Mouse (Mus musculus): ENCODE results near the gene Kif17. TPM values are rescaled to one million over a fixed set of nuclear protein-coding genes. Genes with fewer than 3 reads are reported as not detected.

The Kif17 gene
- polyA plus RNA-seq, 1 experiment from 2014 or later, result 0.78 TPM

GRCm38 (mm10) chr4:138307025-138307424 is 56.8 kb downstream of the Kif17 start:
- Histone ChIP-seq H3K27me3 (replicated peaks; ENCODE audit: control insufficient read depth, insufficient read depth, low read length) (no peaks in the 10 kb centered on the region), H3K4me1 (replicated peaks; ENCODE audit: control insufficient read depth, insufficient read depth, low read length) (peaks cover 4% of the 10 kb centered on the region; the same call in 1 of the 2 replicates), H3K4me3 (ENCODE audit: low read depth, low read length) (no peak overlapping the region), H3K4me2 (replicated peaks; ENCODE audit: low read depth) (no peak overlapping the region), H3K36me3 (ENCODE audit: control insufficient read depth, insufficient read depth) (peaks cover 44% of the 10 kb centered on the region), H3K9me3 (ENCODE audit: control insufficient read depth) (no peaks in the 10 kb centered on the region), H3K9ac (ENCODE audit: low read depth, low read length) (no peak overlapping the region), H3K27ac (ENCODE audit: low read depth, low read length) (no peak overlapping the region)
- TF ChIP-seq CTCF (IDR thresholded peaks at IDR 0.05; ENCODE audit: low read depth), result no peak
- WGBS, result 76% methylated on average over 3 of the region's 3 CpGs
- no peak for ATAC-seq

GRCm38 (mm10) chr4:138307739-138308138 is 57.5 kb downstream of the Kif17 start:
- no peak for TF ChIP-seq CTCF (IDR thresholded peaks at IDR 0.05; ENCODE audit: low read depth)
- Histone ChIP-seq H3K27ac (ENCODE audit: low read depth, low read length) (no peak overlapping the region), H3K9ac (ENCODE audit: low read depth, low read length) (no peak overlapping the region), H3K4me2 (replicated peaks; ENCODE audit: low read depth) (no peak overlapping the region), H3K4me1 (replicated peaks; ENCODE audit: control insufficient read depth, insufficient read depth, low read length) (peaks cover 4% of the 10 kb centered on the region; the same call in 1 of the 2 replicates), H3K27me3 (replicated peaks; ENCODE audit: control insufficient read depth, insufficient read depth, low read length) (no peaks in the 10 kb centered on the region), H3K36me3 (ENCODE audit: control insufficient read depth, insufficient read depth) (peaks cover 50% of the 10 kb centered on the region), H3K4me3 (ENCODE audit: low read depth, low read length) (no peak overlapping the region), H3K9me3 (ENCODE audit: control insufficient read depth) (no peaks in the 10 kb centered on the region)
- ATAC-seq, result no peak
- WGBS, result 86% methylated on average over 12 of the region's 12 CpGs

- Histone ChIP-seq H3K4me2 (replicated peaks; ENCODE audit: low read depth) (no peak overlapping the region), H3K4me1 (replicated peaks; ENCODE audit: control insufficient read depth, insufficient read depth, low read length) (peaks cover 4% of the 10 kb centered on the region; the same call in 1 of the 2 replicates), H3K36me3 (ENCODE audit: control insufficient read depth, insufficient read depth) (peaks cover 74% of the 10 kb centered on the region), H3K9me3 (ENCODE audit: control insufficient read depth) (no peaks in the 10 kb centered on the region), H3K4me3 (ENCODE audit: low read depth, low read length) (no peak overlapping the region), H3K27ac (ENCODE audit: low read depth, low read length) (peak overlapping the region; percentile 35; the same call in 1 of the 2 replicates), H3K27me3 (replicated peaks; ENCODE audit: control insufficient read depth, insufficient read depth, low read length) (no peaks in the 10 kb centered on the region), H3K9ac (ENCODE audit: low read depth, low read length) (no peak overlapping the region)
- no peak for ATAC-seq
- WGBS, result 89% methylated on average over 19 of the region's 19 CpGs
- TF ChIP-seq CTCF (IDR thresholded peaks at IDR 0.05; ENCODE audit: low read depth), result no peak
Observed at GRCm38 (mm10) chr4:138310311-138310910, 60.2 kb downstream of the Kif17 start.

GRCm38 (mm10) chr4:138311595-138311994 is 61.4 kb downstream of the Kif17 start:
- Histone ChIP-seq H3K9me3 (ENCODE audit: control insufficient read depth) (no peaks in the 10 kb centered on the region), H3K9ac (ENCODE audit: low read depth, low read length) (no peak overlapping the region), H3K27me3 (replicated peaks; ENCODE audit: control insufficient read depth, insufficient read depth, low read length) (no peaks in the 10 kb centered on the region), H3K36me3 (ENCODE audit: control insufficient read depth, insufficient read depth) (peaks cover 83% of the 10 kb centered on the region), H3K4me2 (replicated peaks; ENCODE audit: low read depth) (no peak overlapping the region), H3K4me1 (replicated peaks; ENCODE audit: control insufficient read depth, insufficient read depth, low read length) (no peaks in the 10 kb centered on the region), H3K27ac (ENCODE audit: low read depth, low read length) (peak overlapping the region; percentile 21; the same call in 1 of the 2 replicates), H3K4me3 (ENCODE audit: low read depth, low read length) (no peak overlapping the region)
- 49% methylated on average over 8 of the region's 8 CpGs for WGBS
- ATAC-seq, result peak; percentile 67
- TF ChIP-seq CTCF (IDR thresholded peaks at IDR 0.05; ENCODE audit: low read depth), result peak; percentile 92

GRCm38 (mm10) chr4:138312105-138312504 is 61.9 kb downstream of the Kif17 start:
- H3K9me3 ChIP-seq (ENCODE audit: control insufficient read depth), result no peaks in the 10 kb centered on the region
- H3K4me1 ChIP-seq (replicated peaks; ENCODE audit: control insufficient read depth, insufficient read depth, low read length), result no peaks in the 10 kb centered on the region
- no peak for TF ChIP-seq CTCF (IDR thresholded peaks at IDR 0.05; ENCODE audit: low read depth)
- no peak for ATAC-seq
- H3K36me3 ChIP-seq (ENCODE audit: control insufficient read depth, insufficient read depth), result peaks cover 86% of the 10 kb centered on the region
- 92% methylated on average over 3 of the region's 3 CpGs for WGBS
- H3K4me2 ChIP-seq (replicated peaks; ENCODE audit: low read depth), result no peak overlapping the region
- no peak overlapping the region for H3K9ac ChIP-seq (ENCODE audit: low read depth, low read length)
- no peak overlapping the region for H3K27ac ChIP-seq (ENCODE audit: low read depth, low read length)
- H3K27me3 ChIP-seq (replicated peaks; ENCODE audit: control insufficient read depth, insufficient read depth, low read length), result no peaks in the 10 kb centered on the region
- H3K4me3 ChIP-seq (ENCODE audit: low read depth, low read length), result no peak overlapping the region

GRCm38 (mm10) chr4:138313021-138313420 is 62.8 kb downstream of the Kif17 start:
- H3K4me3 ChIP-seq (ENCODE audit: low read depth, low read length), result no peak overlapping the region
- 91% methylated on average over 11 of the region's 11 CpGs for WGBS
- peaks cover 86% of the 10 kb centered on the region for H3K36me3 ChIP-seq (ENCODE audit: control insufficient read depth, insufficient read depth)
- no peak overlapping the region for H3K27ac ChIP-seq (ENCODE audit: low read depth, low read length)
- ATAC-seq, result no peak
- no peak for TF ChIP-seq CTCF (IDR thresholded peaks at IDR 0.05; ENCODE audit: low read depth)
- H3K4me1 ChIP-seq (replicated peaks; ENCODE audit: control insufficient read depth, insufficient read depth, low read length), result no peaks in the 10 kb centered on the region
- H3K9me3 ChIP-seq (ENCODE audit: control insufficient read depth), result no peaks in the 10 kb centered on the region
- no peak overlapping the region for H3K4me2 ChIP-seq (replicated peaks; ENCODE audit: low read depth)
- H3K27me3 ChIP-seq (replicated peaks; ENCODE audit: control insufficient read depth, insufficient read depth, low read length), result no peaks in the 10 kb centered on the region
- no peak overlapping the region for H3K9ac ChIP-seq (ENCODE audit: low read depth, low read length)
